Mouse (Mus musculus): ENCODE results near the gene Siva1.

DNA sequence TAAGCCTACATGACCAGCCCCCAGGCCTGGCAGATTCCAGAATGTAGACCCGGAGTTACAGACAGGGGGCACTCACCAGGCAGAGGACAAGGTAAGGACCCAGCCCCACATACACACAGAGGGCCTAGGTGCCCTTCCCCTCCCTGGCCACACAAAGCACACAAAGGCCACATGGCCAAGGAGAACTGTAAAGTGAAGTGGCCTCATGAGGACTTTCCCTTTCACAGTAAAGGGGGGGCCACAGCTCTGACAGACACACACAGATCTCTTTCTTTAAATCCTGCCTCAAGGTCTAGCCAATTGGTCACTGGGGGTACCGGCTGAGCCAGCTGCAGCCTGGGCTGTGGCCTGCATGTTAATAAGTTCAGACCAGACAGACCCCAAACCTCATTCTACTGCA is 19.6 kb downstream of the Siva1 start:
- TF ChIP-seq CTCF (conservative IDR thresholded peaks at IDR 0.05; ENCODE audit: low read length): no peak
- no peak for TF ChIP-seq NANOG (IDR thresholded peaks at IDR 0.05; ENCODE audit: borderline replicate concordance, low read length)

Data from E14TG2a.4 (cell line).